Mouse (Mus musculus): ENCODE results near the gene Sdccag8. TPM values are rescaled to one million over a fixed set of nuclear protein-coding genes. Genes with fewer than 3 reads are reported as not detected.

Sdccag8 gene
- total RNA-seq, 2 experiments from 2014 or later: 3.7 to 3.9 TPM

DNA sequence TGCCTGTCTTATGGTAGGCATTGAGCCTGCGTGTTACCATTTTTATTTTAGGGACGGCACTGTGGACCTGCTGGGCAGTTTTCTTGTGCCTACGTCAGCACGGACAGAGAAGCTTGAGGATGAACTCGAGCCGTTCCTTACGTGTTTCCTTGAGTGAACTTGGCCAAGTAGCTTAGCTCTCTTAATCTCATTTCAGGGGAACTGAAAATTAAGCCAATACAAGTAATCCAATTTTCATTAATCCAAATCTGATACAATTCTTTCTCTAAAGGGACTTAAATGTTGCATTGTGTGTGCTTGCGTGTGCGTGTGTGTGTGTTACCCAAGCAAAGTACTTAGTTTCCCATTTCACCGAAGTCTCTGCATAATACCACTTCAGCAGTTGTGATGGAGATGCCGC is 56.0 kb downstream of the Sdccag8 start:
- no peak for DNase-seq (ENCODE audit: low spot score)
- intact Hi-C loops (cut with DNase I): loop anchor here (10.0 kb wide), 1 partner anchor 814 kb away; no protein-coding TSS in a partner anchor

DNA sequence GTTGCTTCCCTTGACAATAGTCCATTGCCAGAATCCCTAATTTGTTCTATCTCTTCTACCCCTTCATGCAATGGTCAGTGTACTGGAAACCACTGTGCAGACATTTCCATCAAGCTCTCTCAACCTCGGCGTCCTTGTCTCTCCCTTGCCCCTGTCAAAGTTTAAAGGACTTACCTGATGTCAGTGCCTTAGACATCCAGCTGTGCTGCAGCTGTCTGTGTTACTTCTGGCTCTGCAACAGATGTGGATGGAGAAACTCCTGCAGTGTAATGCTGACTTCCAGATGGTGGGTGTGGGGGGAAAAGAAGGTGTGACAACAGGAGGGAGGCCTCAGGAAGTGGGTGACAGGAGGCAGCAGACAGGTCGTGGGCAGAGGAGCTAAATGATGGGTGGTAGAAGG is 57.5 kb downstream of the Sdccag8 start:
- intact Hi-C loops (cut with DNase I): loop anchor here (10.0 kb wide), 1 partner anchor 813 kb away; no protein-coding TSS in a partner anchor

DNA sequence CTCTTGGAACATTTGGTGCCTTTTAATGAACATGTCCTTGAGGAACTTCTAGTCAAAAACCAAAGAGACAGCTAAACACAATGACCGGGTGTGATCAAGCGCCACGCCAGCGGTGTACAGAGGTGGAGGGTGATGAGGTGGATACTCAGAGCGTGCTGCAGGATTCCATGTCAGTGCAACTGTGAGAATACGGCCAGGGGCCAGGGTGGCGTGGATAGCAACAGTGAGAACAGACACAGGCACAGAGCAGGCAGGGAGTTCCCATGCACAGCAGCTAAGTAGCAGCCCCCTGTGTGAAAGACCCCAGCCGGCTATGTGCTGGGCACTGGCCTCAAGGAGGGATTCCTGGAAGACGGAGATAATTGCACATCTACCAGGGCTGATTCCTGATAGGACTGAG is 59.0 kb downstream of the Sdccag8 start:
- no peak for DNase-seq (ENCODE audit: low spot score)
- intact Hi-C loops (cut with DNase I): loop anchor here (10.0 kb wide), 1 partner anchor 811 kb away; no protein-coding TSS in a partner anchor

More for the DNA sequence above, 57.5 kb downstream of the Sdccag8 start:
- no peak for DNase-seq (ENCODE audit: low spot score)

DNA sequence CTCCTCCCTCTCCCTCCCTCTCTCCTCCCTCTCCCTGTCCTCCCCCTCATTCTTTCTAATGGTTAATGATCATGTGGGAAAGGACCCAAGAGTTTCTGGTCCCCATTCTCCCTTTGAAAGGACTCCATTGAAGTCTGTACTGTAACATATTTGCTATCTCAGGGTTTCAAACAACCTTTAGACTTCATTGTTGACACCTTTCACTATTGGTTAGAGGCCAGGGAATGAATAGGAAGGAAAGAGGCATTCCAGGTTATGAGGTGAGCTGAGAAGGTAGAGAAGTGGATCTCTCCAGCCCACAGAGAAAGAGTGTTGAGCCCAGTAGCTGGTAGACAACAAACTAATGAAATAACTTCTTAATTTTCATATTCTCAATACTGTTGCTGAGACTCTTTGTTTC is 59.7 kb downstream of the Sdccag8 start:
- intact Hi-C loops (cut with DNase I): loop anchor here (10.0 kb wide), 1 partner anchor 811 kb away; no protein-coding TSS in a partner anchor

DNA sequence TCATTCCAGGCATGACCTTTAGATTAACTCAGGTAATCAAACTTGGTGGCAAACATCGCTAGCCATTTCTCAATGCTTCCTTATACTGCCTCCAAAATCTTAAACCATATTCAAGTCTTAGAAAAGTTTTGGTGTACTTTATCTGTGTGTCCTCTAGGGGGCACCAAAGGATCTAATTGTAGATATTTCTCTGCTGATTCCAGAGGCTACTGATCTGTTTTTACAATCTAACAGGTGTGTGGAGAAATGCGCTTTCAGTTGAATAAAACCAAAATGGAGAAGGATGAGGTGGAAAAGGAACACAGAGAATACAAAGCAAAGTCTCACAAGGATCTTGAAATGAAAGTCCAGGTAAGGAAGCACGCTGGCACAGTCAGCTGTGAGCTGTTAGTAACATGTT is 63.3 kb downstream of the Sdccag8 start:
- no peak for DNase-seq (ENCODE audit: low spot score)
- intact Hi-C loops (cut with DNase I): loop anchor here (1.0 to 10.0 kb wide), 3 partner anchors 312 to 825 kb away; no protein-coding TSS in a partner anchor

More for the DNA sequence above, 59.7 kb downstream of the Sdccag8 start:
- DNase-seq (ENCODE audit: low spot score): no peak

DNA sequence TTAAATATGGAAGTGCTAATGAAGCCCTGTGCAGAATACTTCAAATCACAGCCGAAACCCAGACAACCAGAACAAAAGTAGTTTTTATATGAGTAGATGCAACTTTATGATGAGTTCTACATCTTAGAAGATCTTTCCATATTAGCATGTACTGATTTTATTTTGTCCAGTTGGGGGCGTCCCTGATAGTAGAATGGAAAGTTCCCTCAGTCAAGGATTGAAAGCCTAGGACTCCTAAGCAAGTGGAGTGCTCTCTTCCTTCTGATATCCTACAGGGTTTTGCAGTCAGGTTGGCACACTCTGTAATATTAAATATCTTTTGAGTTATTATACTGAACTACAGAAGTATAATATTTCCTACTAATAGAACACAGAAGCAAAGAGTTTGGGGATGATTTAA is 64.5 kb downstream of the Sdccag8 start:
- intact Hi-C loops (cut with DNase I): loop anchor here (5.0 to 10.0 kb wide), 2 partner anchors 806 to 823 kb away; no protein-coding TSS in a partner anchor
- DNase-seq (ENCODE audit: low spot score): no peak

DNA sequence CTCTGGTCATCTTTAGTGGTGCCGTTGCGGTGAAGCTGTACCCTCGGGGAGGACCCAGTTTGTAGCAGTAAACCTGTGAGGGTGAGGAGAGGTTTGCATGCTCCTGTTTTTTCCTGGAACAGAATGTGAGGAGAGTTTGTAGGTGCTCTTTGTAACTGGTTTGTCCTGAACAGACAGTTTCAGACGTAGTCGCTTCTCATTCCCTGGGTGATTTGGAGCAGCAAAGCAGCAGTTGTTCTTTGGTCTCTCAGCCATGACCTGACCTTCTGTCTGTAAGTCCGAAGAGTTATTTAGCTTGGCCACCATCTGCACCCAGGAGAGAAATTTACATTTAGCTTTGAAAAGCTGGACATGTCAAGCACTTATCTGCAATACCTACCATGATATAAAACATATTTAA is 65.2 kb downstream of the Sdccag8 start:
- intact Hi-C loops (cut with DNase I): loop anchor here (5.0 to 10.0 kb wide), 2 partner anchors 805 to 823 kb away; no protein-coding TSS in a partner anchor
- no peak for DNase-seq (ENCODE audit: low spot score)

DNA sequence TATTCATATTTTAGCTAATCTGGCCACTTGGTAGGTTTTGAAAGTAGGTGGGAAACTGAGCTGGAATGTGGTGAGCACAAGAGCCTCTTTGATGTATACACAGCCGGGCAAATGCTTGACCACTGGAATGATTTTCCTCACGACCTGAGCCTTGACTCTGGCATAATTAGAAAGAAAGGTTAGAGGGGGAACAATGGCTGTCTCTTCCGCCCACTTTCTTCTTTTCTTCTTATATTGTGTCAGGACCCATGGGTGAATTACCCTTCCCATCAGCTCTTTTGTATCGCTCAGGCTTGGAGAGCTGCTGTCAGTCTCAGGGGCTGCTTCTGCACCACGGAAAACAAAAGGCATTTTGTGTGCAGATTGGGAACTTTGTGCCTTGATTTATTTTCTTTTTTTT is 65.6 kb downstream of the Sdccag8 start:
- intact Hi-C loops (cut with DNase I): no loop called here
- no peak for DNase-seq (ENCODE audit: low spot score)

DNA sequence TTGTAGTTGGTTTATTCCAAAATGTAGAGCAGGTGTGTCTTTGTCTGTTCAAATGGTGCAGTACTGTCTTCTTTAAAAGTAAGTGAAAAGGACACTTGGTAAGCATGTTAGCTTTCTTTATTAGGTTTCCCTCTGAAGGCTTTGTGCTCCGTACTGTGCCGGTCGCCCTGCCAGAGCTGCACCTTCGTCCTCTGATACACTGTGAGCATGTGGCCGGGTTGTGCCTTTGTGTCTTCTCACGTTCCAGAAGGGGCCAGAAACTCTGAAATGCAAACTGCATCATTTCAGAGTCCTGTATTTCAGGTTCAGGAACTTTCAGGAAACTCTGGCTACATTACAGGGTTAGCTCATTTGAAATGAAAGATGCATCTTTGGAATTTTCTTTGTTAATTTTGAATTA is 66.5 kb downstream of the Sdccag8 start:
- DNase-seq (ENCODE audit: low spot score): no peak
- intact Hi-C loops (cut with DNase I): no loop called here

DNA sequence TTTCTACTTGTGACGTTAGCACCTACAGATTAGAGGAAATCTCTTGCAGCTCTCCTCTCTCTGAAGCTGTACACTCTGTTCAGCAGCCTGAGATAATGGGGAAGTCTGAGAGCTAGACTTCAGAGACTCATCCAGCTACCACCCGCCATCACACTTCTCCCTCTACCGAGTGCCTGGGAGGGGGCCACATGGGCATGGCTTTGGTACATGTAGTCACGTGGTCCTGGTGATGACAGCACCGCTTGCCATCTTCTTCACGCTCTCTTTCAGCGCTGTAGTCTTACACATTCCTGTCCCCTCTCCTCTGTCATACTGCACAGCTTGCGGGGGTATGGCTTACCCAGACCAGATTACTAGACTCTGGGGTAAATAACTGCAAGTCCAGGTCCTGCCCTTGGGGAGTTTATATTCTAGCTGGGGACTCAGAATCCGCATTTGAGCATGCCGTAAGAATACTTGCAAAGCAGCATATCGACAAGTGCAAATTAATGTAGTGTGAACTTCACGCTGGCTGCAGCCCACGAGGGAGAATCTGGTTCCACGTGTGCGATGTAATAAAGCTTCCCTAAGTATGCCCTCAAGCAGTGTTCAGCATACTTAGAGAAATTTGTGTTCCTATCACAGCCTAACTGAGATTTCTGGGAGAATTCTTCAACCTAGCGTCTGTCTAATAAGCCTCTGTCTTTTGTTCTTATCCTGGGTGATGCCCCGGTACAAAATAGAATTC is 70.9 kb downstream of the Sdccag8 start:
- DNase-seq (ENCODE audit: low spot score): no peak
- intact Hi-C loops (cut with DNase I): no loop called here

DNA sequence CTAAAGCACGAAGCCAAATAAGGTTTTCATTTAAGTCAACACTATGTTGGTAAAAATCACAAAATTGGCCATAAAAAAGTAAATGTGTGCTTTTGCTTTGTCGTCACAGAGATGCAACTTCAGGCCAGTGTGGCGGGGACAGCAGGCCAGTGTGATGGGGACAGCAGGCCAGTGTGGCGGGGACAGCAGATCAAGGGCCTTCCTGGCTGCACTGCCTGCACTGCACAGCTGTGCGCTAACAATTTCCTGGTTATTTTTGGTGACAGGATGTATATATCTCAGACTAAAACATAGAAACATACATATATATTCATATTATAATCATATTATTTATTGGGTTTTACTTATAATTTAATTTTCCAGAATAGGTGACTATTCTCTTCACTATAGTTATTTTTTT is 71.5 kb downstream of the Sdccag8 start:
- intact Hi-C loops (cut with DNase I): no loop called here
- no peak for DNase-seq (ENCODE audit: low spot score)

DNA sequence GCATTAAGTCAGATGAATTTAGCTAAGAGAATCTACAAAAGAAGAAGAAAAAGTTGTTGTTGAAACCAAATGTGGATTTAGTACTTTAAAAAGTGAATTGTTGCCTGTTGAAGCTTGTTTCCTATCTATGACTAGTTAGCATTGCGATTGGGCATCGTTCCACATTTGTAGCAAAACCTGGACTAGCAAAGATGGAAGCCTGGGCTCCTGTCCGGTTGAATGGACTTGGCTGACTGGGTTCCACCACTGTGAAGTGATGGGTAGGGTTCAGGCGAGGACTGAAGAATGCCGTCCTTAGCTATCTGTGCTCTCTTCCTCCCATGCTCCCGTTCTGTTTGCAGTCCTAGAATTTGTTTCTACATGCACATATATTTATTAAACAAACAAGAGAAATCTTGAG is 89.3 kb downstream of the Sdccag8 start:
- intact Hi-C loops (cut with DNase I): no loop called here
- no peak for DNase-seq (ENCODE audit: low spot score)

DNA sequence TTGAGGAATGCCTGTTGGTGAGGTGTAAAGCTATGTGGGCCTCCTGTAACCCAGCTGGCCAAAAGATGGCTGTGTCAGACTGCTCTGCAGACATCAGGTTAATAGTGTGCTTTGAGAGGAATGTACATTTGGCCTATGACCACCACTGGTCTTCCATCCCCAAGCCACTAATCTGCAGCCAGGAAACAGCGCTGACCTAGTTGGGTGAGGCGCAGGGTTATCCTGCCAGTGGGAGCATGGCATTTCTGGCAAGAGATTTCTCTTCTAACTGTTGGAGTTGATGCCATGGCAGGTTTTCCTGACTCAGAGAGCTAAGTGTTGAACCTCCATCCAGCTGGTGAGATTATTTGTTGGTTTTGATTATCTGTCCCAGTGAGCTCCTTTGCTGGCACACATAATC is 101.5 kb downstream of the Sdccag8 start:
- DNase-seq (ENCODE audit: low spot score): no peak
- intact Hi-C loops (cut with DNase I): no loop called here

DNA sequence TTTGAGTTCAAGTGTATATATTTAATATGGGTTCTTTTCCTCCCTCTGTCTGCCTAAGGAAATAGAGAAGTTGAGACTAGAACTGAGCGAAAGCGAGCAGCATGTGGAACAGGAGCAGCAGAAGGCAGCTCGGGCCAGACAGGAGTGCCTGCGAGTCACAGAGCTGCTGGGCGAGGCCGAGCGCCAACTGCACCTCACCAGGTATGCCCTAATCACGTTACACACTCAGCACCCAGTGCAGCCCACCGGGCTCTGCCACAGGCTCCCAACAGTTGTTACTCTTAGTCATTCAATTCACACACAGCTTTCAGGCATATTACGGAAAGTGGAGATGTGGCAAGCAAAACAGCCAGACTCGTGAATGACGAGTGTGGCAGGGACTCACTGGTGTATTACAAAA is 105.0 kb downstream of the Sdccag8 start:
- no peak for DNase-seq (ENCODE audit: low spot score)
- intact Hi-C loops (cut with DNase I): no loop called here

DNA sequence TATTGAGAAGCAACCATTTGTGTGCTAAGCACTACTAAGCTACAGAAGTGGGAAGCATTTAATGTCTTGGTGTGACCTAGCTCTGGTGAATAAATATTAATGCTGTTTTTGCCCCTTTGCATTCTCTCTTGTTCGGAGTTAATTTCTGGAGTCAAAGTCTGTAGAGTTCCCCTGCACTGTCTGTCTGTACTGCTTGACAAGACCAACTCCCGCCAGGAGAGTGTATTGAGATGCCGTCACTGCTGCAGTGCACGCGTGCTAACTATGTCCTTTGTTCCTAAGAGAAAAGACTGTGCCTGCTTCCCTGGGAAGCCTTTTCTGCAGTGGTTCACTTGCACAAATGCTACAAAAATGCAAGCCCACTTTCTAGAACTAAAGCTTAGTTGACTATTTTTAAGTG is 108.4 kb downstream of the Sdccag8 start:
- no peak for DNase-seq (ENCODE audit: low spot score)
- intact Hi-C loops (cut with DNase I): no loop called here

DNA sequence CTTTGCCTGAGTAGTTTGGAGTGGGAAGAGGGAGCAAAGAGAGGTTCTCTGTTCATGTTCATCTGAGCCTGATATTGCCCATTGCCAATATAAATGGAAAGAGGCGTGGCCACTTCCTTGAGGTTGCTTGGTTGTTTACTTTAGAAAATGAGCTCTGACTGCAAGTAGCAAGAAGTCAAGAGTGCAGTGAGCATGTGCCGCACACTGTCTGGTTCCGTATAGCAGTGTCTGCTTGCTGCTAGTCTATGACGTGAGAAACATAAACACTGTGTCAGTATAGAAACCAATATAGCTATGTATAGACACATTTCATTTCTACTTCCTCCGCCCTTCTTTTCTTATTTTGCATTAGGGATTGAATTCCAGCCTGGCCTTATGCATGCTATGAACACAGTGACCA is 111.5 kb downstream of the Sdccag8 start:
- no peak for DNase-seq (ENCODE audit: low spot score)
- intact Hi-C loops (cut with DNase I): no loop called here

DNA sequence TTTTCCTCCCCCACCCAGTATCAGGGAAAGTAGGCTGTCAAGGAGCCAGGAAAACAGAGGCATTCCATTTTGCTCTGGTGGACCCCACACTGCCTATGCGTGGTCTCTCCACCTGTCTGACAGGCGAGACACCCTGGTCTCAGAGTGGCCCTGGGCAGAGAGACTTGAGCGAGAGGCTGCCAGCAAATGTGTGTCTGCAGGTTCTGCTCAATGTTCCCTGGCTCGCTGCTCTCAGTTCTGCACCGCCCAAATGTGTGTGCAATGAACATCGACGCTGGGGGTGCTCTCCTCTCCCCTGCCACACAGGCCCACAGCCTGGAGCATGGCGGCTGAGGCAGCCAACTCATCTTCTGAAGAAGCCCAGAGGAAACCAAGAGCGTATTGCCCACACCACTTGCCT is 112.9 kb downstream of the Sdccag8 start:
- intact Hi-C loops (cut with DNase I): no loop called here
- DNase-seq (ENCODE audit: low spot score): no peak

DNA sequence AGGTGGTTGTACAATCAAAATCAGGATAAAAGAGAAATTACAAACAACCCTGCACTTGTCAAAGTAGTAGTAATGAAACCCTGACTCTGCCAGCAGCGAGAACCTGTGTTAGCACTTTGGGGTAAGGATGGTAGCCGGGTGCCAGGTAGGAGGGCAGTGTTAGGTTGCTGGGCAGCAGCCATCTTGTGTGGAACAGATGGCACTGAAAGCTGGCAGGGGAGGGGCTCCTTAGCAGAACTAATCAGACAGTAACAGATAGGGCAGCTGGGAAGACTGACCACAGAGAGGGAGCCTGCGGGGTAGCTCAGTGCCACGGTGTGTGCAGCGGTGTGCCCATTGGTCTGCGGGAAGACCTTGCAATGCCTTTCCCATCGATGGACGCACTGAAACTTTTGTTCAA is 115.2 kb downstream of the Sdccag8 start:
- no peak for DNase-seq (ENCODE audit: low spot score)

DNA sequence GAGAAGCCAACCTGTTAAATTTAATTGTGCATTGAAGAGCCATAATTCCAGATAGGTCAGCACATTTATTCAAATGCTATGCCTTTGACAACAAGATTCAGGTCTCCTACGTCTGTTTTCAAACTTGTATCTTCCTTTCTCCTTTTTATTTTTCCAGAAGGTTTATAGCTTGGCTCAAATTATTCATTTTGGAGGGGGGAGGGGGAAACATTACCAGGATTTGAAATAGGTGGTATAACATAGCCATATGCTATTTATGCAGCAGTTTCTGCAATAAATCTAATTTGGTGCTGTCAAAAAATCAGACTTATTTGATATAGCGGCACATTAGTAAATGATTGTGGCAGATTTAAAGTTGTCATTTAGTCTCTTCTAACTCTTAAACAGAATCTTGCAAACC is 116.1 kb downstream of the Sdccag8 start:
- no peak for DNase-seq (ENCODE audit: low spot score)
- intact Hi-C loops (cut with DNase I): no loop called here

More for the DNA sequence above, 115.2 kb downstream of the Sdccag8 start:
- intact Hi-C loops (cut with DNase I): no loop called here

DNA sequence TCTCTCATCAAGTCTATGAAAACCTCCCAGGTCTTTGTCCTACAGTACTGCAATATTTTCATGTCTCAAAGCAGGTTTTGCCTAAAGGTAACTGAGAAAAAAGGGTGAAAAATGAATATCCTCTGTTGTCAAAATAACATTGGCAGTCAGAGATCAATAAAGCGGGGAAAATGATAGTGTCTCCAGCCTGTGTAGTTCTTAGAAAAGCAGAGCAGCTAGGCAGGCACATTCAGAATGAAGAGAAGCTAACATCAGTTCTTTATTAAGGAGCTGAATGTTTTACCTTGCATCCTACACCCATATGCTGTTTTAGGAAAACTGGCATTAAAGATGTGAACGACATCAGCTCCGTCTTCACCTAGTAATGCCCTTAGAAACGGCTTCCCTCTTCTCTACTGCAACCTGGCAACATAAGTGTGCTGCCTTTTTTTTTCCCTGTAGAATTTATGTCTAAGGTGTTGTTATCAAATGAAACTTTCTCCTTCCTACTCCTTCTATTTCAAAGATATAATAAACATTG is 116.6 kb downstream of the Sdccag8 start:
- DNase-seq (ENCODE audit: low spot score): no peak
- intact Hi-C loops (cut with DNase I): no loop called here

DNA sequence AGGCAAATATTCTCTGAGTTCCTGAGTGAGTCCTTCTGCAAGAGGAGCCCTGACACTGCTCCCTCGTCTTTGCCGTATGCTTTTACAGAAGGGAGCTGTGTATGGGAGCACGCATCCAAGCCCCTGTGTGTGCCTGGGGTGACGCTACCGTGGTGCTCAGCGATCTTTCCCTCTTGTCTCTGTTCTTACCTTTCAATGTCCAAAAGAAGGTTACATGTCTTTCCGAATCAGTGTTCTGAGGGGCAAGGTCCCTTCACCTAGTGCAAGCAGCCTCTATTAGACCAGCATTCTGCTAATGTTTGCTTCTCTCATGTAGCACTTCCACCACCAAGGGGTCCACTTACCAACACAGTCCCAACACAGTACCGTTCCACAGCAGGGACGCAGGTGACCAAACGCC is 117.1 kb downstream of the Sdccag8 start:
- intact Hi-C loops (cut with DNase I): no loop called here
- DNase-seq (ENCODE audit: low spot score): no peak

Data from heart, postnatal 25 days (tissue).